Mouse (Mus musculus): ENCODE measurements around the gene Prkce.

The Prkce gene

GRCm38 (mm10) chr17:86371101-86371561 lies 203.5 kb downstream of the Prkce start:
- DNase-seq (ENCODE audit: low spot score): no peak

GRCm38 (mm10) chr17:86376389-86376788 lies 208.8 kb downstream of the Prkce start:
- no peak for DNase-seq (ENCODE audit: low spot score)

DNA sequence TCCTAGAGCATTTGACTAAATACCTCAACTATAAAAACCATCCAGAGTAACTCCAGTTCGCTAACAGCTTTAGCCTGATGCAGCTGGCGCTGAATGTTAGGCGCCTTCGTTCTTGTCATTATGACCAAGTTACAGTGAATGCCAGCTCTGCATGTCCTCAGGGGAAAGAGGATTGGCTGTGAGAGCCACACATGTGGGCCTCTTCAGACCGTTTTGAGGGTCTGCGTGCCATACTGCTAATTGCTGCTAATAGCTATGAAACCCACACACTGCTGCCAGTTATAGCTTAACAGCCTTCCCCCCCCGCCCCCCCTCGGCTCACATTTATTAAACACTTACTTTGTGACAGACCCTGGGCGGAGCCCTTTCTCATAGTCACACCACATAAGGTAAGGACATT lies 210.3 kb downstream of the Prkce start:
- no peak for DNase-seq (ENCODE audit: low spot score)

DNA sequence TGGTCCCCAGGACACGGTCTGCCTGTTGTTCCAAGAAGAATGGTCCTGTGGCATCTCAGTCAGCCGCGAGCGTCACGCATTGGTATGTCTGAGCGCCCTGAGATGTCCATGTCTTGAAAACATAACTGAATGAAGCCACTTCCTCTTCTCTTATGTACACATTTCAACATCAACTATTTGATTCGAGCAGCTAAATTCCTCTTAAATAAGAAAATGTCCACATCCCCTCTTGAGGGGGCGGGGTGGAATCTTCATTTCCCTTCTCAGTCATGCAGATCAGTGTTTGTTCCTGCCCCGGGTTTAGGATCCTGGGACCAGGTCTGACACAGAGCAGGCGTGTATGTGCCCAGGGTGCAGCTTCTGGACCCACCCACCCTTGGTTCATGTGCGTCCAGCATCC lies 211.0 kb downstream of the Prkce start:
- DNase-seq (ENCODE audit: low spot score): no peak

DNA sequence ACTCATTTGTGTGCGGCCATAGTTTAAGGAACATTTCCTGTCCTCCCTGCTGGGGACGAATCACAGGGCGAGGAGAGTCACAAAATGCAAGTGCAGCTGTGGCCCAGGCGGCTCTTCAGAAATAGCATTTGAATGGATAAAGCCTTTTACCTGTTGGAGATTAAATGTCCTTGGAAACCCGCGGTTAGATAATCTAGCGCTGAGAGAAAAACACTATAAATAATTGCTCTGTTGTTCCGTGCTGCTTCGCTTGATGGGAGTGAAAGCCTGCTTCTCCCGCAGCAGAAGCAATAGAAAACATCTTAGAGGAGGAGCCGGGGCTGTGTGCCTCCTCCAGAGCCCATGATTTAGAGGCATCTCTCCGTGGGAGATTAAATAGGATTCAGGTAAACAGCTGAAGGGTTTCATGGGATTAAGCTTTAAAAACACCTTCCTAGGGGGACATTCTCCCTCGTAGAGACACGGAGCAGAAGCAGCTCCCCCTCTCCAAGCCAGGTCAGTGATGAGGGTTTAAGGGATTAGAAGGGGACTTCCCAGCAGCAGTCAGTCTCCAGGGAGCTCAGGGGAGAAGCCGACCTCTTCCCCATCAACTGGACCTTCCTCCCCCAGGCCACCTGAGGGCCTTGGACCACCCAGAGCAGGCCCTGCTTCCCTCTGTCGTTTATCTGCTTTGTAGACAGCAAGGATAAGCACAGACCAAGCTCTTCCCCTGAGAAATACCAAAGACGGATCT lies 212.0 kb downstream of the Prkce start:
- DNase-seq (ENCODE audit: low spot score): peak; percentile 19

GRCm38 (mm10) chr17:86381464-86381863 lies 213.9 kb downstream of the Prkce start:
- no peak for DNase-seq (ENCODE audit: low spot score)

- no peak for DNase-seq (ENCODE audit: low spot score)
Observed at GRCm38 (mm10) chr17:86382885-86383284, 215.3 kb downstream of the Prkce start.

DNA sequence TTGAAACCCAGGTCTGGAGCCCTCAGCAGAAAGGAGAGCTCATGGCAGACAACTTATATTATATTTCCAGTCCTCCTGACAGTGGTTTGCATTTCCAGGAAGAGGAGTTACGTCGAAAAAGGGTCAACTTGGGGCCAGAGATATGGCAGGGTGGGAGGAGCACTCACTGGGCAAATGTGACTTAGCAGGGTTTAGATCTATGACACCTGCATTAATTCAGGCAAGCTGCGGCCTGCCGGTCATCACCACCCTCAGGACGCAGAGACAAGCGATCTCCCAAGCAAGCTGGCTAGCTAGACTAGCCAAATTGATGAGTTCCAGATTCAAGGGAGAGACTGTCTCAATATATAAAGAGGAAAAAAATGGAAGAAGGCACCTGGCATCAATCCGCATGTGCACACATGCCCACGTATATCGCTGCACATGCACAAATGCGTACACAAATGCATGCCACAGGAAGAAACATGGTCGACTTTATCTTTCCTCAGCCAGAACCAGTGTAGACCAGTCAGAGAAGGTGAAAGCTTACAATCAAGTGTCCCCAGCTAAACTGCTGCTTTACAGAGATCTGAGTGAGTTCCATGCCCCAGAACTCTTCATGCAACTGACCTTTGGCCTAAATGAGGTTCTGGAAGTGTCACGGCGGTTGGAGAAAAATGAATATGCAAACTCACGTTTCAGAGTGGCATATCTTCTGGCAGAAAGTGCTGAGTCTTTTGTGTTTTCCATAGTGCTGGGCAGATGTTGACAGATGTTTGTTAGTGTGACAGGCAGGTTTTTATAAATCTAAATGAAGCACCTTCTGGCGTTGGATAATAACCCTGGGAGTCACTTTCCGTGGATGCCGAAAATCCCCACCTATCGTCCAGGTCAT lies 216.4 kb downstream of the Prkce start:
- DNase-seq (ENCODE audit: low spot score): no peak

- DNase-seq (ENCODE audit: low spot score): no peak
Observed at GRCm38 (mm10) chr17:86392475-86392874, 224.9 kb downstream of the Prkce start.

- no peak for DNase-seq (ENCODE audit: low spot score)
Observed at GRCm38 (mm10) chr17:86393191-86393590, 225.6 kb downstream of the Prkce start.

- DNase-seq (ENCODE audit: low spot score): no peak
Observed at GRCm38 (mm10) chr17:86397097-86397496, 229.5 kb downstream of the Prkce start.

DNA sequence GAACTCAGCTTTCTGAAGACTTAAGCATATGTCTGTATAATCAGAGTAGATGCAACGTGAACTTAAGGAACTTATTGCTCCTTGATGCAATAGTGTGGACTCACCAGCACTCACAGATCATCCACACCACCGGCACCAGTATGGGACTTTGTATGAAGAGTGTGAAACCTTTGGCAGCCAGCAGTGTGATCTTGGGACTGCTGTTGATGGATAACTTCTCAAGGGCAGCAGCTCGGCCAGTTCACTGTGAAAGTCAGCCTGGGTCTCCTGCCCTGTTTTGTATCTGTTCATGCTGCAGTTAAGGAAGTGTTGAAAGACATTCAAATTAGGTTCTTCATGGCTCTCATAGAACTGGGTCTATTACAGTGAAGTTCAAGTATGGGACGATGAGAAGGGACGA lies 230.1 kb downstream of the Prkce start:
- DNase-seq (ENCODE audit: low spot score): no peak

GRCm38 (mm10) chr17:86398226-86398625 lies 230.6 kb downstream of the Prkce start:
- no peak for DNase-seq (ENCODE audit: low spot score)

GRCm38 (mm10) chr17:86400032-86400431 lies 232.4 kb downstream of the Prkce start:
- DNase-seq (ENCODE audit: low spot score): no peak

DNA sequence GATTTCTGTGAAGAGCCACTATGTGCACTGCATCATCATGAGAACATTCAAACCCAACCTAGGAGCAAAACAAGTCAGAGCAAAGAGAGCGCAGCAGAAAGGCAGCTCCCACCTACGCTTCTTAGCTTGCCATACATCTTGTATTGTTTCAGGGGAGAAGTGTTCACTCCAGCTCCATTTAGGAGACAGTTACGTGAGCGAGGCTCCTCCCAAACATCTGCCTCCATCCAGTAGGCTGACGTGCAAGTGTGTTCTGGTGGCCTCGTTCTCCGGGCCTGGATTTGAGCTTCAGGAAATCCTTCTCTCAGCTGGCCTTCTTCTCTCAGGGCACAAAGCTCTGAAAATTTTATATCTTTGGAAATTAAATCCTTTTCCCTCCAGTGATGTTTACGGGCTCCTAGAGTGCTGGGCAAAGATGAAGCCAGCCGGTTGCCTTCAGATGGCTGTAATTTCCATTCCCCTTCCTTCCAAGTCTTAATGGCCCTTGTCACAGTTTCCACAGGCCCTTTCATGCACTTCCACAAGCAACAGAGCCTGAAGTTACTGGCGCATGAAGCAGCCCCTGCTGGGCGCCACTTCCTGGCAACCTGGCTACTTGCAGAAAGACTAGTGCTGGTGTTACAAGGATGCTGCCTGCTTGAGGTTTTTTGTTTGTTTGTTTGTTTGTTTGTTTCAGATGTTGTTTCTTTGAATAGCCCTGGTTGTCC lies 237.4 kb downstream of the Prkce start:
- no peak for DNase-seq (ENCODE audit: low spot score)

DNA sequence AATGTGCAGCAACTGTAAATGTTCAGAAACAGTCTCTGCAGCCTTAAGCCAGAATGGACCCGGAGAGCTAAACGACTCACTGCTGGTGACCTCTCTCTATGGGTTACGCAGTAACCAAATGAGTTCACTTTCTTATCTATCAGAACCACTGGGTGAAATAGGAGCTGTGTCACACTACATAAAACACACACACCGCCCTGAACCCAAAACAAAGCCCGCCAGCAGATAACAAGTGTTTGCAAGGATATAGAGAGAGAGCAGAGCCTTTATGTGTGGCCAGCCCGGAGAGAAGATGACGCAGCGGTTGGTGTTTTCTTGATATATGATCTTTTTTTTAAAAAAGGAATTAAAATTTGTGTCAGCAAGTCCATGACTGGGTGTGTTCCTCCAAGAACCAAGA lies 238.1 kb downstream of the Prkce start:
- DNase-seq (ENCODE audit: low spot score): peak; percentile 52

GRCm38 (mm10) chr17:86407921-86408613 lies 240.5 kb downstream of the Prkce start:
- no peak for DNase-seq (ENCODE audit: low spot score)

DNA sequence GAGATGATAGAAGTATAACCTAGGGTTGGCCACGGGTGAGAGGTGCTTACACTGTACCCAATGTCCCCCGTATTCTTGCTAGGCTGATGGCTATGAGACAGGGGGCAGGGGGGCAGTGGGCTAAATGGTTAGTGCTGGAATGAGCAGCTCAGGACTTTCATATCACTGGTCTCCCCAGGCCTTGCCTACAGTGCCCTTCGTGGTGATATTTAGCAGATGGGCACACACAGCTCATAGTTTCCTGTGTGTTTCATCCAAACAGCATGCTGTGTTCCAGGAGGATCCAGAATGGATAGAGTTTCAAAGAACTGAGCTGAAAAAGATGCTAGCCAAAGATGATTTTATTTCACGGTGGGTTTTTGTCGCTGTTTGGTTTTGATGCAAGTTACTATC lies 241.0 kb downstream of the Prkce start:
- DNase-seq (ENCODE audit: low spot score): no peak

DNA sequence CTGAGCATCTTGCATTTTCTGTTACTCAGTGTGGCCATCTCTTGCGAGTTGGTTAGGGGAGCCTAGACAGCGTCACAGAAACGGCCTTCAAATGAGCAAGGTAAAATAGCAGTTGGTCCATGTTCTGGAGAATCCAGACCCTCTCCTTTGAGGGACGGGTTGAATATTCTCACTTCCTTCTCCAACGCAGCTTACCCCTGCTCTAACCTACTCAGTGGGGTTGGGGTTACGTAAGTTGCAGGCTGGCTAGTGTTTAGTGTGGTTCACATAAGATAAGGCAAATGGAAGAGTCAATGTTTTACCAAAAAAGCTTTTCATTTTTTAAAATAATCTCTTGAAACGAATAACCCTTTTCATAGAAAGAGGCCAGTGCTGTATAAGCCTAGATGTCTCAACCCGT lies 241.9 kb downstream of the Prkce start:
- no peak for DNase-seq (ENCODE audit: low spot score)

DNA sequence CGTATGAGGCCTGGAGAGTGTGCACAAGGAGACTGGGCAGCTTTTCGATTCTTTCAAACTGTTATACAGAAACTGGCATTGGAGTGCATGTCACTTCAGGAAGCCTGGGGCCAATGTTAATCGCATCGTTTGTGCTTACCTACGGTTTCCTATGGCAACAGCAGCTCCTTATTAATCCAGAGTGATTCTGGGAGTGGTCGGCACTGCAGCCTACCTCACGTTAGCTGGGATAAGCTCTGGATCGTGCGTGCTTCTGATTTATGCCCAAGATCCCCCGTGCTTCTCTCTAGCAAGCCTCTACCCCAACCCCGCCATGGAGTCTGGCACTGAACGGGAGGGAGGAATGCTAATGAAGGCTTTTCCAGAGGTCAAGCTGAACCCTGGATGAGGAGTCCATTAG lies 242.9 kb downstream of the Prkce start:
- DNase-seq (ENCODE audit: low spot score): no peak

DNA sequence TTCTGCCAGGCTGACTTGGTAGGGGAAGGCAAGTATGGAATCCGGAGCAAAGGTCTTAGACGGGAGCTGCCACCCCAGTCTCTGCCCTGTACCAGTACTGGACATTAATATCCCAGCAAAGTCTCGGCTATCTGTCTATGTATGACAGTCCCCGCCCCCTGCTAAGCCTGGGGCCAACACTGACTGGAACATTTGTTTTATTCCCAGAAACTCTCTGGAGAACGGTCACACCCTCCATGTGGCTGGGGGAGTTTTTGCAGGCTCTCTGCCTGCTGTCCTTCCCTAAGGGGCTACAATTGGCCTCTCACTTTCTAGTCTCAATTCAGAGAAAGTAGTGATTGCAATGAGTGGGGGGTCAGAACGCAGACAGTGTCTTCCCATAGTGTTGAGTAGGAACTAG lies 244.6 kb downstream of the Prkce start:
- no peak for DNase-seq (ENCODE audit: low spot score)

DNA sequence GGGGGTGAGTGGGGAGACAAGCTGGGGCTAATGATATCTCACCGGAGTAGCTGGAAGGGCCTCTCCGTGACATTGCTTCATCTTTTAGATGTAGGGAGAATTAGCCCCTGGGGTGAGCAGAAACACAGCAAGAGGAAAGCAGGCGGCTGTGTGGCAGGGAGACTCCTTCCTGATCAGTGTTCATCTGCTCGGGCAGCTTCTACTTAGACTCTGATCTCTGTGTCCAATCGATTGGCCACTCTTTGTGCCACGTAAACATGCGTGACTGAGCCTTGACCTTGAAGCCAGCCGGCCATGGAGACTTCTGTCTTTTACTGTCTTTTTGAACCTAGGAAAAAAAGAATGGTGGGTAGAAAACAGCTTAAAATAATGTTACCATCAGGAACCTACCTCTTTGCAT lies 247.0 kb downstream of the Prkce start:
- no peak for DNase-seq (ENCODE audit: low spot score)

All from yolk sac, embryonic 10.5 days (tissue).